Mouse (Mus musculus) liver, adult 2 months (tissue): ENCODE measurements around the gene Gm20708. TPM values are rescaled to one million over a fixed set of nuclear protein-coding genes. Genes with fewer than 3 reads are reported as not detected.
A peak's percentile ranks its signal among the peaks of the same experiment; 100 is the strongest.

Experiments
- DNase-seq: peaks from one replicate; pipeline ENCODE4 v3.0.0-alpha.2; 2011; ENCODE audit warnings: low read depth, low spot score; ENCODE audit errors: extremely low read depth
- H3K27ac ChIP-seq: fragments of 200-500 bp; replicated peaks from 2 replicates; pipeline ENCODE4 v1.5.1; 2012; ENCODE audit warnings: low read depth, mild to moderate bottlenecking, control low read depth, inconsistent platforms, low read length; ENCODE audit not compliant: insufficient read depth
- H3K27me3 ChIP-seq: fragments of 200-500 bp; 2 replicates; pipeline ENCODE4 v1.6.1; 2012; ENCODE audit warnings: mild to moderate bottlenecking, moderate library complexity, low read length, inconsistent platforms; ENCODE audit not compliant: control insufficient read depth, insufficient read depth
- H3K36me3 ChIP-seq: fragments of 200-500 bp; 2 replicates; pipeline ENCODE4 v1.6.1; 2012; ENCODE audit warnings: low read length, inconsistent platforms; ENCODE audit not compliant: control insufficient read depth, insufficient read depth
- H3K4me1 ChIP-seq: fragments of 200-500 bp; 2 replicates; pipeline ENCODE4 v1.6.1; 2011; ENCODE audit warnings: low read length; ENCODE audit not compliant: control insufficient read depth, insufficient read depth
- H3K4me3 ChIP-seq: fragments of 200-500 bp; 2 replicates; pipeline ENCODE4 v1.5.1; 2011; ENCODE audit warnings: low read depth, mild to moderate bottlenecking, control low read depth, low read length, moderate library complexity; ENCODE audit not compliant: insufficient read depth
- H3K79me2 ChIP-seq: fragments of 200-500 bp; 2 replicates; pipeline ENCODE4 v1.6.1; 2012; ENCODE audit warnings: inconsistent platforms, mild to moderate bottlenecking, low read length, moderate library complexity; ENCODE audit not compliant: control insufficient read depth, insufficient read depth
- H3K9ac ChIP-seq: fragments of 200-500 bp; 2 replicates; pipeline ENCODE4 v1.6.1; 2012; ENCODE audit warnings: low read depth, mild to moderate bottlenecking, control low read depth, inconsistent platforms, low read length
- CTCF ChIP-seq: fragments of 200-500 bp; IDR thresholded peaks from 2 replicates; pipeline ENCODE4 v1.5.1; 2011; ENCODE audit warnings: low read depth, low read length, control low read depth
- POLR2A ChIP-seq: fragments of 200-500 bp; IDR thresholded peaks from 2 replicates; pipeline ENCODE4 v1.6.1; 2011; ENCODE audit warnings: low read length, control low read depth; ENCODE audit not compliant: insufficient read depth; ENCODE audit errors: extremely low read depth
- WGBS: fragments of 180-500 bp; shearing (Covaris S2); methylation state at CpG from one replicate; pipeline ENCODE4 v1.1.7; 2018; 5-methylcytosine and 5-hydroxymethylcytosine counted together
- polyA plus RNA-seq: library from polyadenylated mRNA; depleted of rRNA; stranded (reverse); fragments of >200 nt; gene quantifications from 2 replicates; pipeline ENCODE4 v1.2.3, GENCODE M21; 2012
- total RNA-seq: library from RNA; depleted of rRNA; stranded (reverse); fragments of >200 nt; gene quantifications from 2 replicates; pipeline ENCODE4 v1.2.3, GENCODE M21; 2014

Gm20708 gene
- total and polyA plus RNA-seq, 2 experiments = 0.21 to 0.37 TPM

- DNase-seq = no peak
- no peak for TF ChIP-seq CTCF
- no peak for TF ChIP-seq POLR2A
- Histone ChIP-seq H3K27ac (no peak overlapping the region), H3K27me3 (peaks cover 4% of the 10 kb centered on the region; the same call in 1 of the 2 replicates), H3K4me3 (no peak overlapping the region), H3K9ac (no peak overlapping the region), H3K4me1 (no peaks in the 10 kb centered on the region), H3K79me2 (no peaks in the 10 kb centered on the region), H3K36me3 (no peaks in the 10 kb centered on the region)
- 90% methylated on average over 3 of the region's 3 CpGs for WGBS
Measured at GRCm38 (mm10) chr11:117858392-117858791, 48.9 kb downstream of the Gm20708 start.

- Histone ChIP-seq H3K9ac (no peak within 1 kb of the TSS), H3K36me3 (no peaks in the 10 kb centered on the region), H3K27me3 (peaks cover 4% of the 10 kb centered on the region; the same call in 1 of the 2 replicates), H3K79me2 (no peaks in the 10 kb centered on the region), H3K4me3 (no peak within 1 kb of the TSS), H3K27ac (no peak within 1 kb of the TSS), H3K4me1 (no peaks in the 10 kb centered on the region)
- no peak for DNase-seq
- no peak for TF ChIP-seq CTCF
- TF ChIP-seq POLR2A = no peak
- 15% methylated on average over 23 of the region's 23 CpGs for WGBS
Measured at GRCm38 (mm10) chr11:117860601-117861000, 51.1 kb downstream of the Gm20708 start, which contains the start of gene Tmem235. TSS of gene Tmem235 (plus strand) at chr11:117860752.

DNA sequence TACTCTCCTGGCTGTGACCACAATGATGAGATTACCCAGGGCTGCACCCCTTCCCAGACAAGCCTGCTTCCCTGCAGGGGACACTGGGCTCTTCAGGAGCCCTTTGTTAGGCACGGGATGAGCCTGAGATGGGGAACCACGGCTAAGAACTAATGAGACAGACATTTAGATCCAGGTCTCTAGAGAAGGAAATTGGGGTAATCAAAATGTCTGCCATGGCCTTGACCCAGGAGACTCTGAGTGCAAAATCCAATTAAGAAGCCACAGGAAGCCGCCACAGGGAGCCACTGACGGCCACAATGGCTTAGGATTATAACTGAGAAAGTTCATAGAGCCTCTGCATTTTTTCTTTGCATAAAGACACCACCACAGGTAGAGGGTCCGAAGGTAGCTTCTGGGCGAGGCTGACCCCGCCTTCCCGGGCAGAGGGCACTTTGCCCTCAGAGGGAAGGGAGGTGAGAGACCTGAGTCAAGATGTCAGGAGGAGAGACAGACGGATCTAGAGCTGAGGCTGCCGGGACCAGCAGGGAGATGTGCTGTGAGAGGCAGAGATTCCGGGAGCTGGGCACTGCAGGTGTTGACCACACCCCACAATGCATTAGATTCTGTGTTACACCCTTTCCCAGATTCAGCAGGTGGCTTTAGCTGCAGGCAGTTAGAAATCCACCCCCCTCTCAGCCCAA, 53.8 kb downstream of the Gm20708 start:
- WGBS = 61% methylated on average over 11 of the region's 11 CpGs
- H3K9ac ChIP-seq = no peak overlapping the region
- H3K4me1 ChIP-seq = no peaks in the 10 kb centered on the region
- no peaks in the 10 kb centered on the region for H3K79me2 ChIP-seq
- no peak for DNase-seq
- H3K36me3 ChIP-seq = no peaks in the 10 kb centered on the region
- no peak overlapping the region for H3K4me3 ChIP-seq
- TF ChIP-seq CTCF (no peak), POLR2A (no peak)
- peaks cover 4% of the 10 kb centered on the region; the same call in 1 of the 2 replicates for H3K27me3 ChIP-seq
- no peak overlapping the region for H3K27ac ChIP-seq

DNA sequence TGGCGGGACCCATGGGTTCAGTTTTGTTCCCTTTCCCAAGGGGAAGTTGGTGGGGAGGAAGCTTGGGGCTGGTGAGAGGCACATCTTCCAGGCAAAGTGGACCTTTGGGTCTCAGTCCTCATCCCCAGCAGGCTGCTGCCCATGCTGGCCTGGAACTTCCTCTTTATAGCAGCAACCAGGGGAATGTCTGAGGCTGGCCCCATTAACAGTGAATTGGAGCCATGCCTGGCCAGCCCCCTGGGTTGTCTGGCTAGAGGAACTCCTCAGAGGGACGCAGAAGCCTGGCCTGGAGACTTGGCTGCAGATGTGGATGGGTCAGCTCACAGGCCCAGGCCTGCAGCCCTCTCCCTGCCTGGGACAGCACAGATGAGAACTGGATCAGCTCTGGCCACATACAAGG, 55.3 kb downstream of the Gm20708 start:
- TF ChIP-seq POLR2A = no peak
- no peak for TF ChIP-seq CTCF
- Histone ChIP-seq H3K79me2 (no peaks in the 10 kb centered on the region), H3K27me3 (peaks cover 4% of the 10 kb centered on the region; the same call in 1 of the 2 replicates), H3K4me1 (no peaks in the 10 kb centered on the region), H3K27ac (no peak overlapping the region), H3K4me3 (no peak overlapping the region), H3K36me3 (no peaks in the 10 kb centered on the region), H3K9ac (no peak overlapping the region)
- WGBS = 75% methylated on average over 2 of the region's 2 CpGs
- no peak for DNase-seq

GRCm38 (mm10) chr11:117865988-117866387, 56.5 kb downstream of the Gm20708 start:
- Histone ChIP-seq H3K36me3 (no peaks in the 10 kb centered on the region), H3K27ac (no peak overlapping the region), H3K9ac (no peak overlapping the region), H3K4me3 (no peak overlapping the region), H3K4me1 (0 out of 2 replicates have a peak, but pooled peaks cover 1% of the 10 kb centered on the region), H3K27me3 (no peaks in the 10 kb centered on the region), H3K79me2 (no peaks in the 10 kb centered on the region)
- WGBS = 85% methylated on average over 6 of the region's 6 CpGs
- no peak for DNase-seq
- TF ChIP-seq CTCF (no peak), POLR2A (no peak)

DNA sequence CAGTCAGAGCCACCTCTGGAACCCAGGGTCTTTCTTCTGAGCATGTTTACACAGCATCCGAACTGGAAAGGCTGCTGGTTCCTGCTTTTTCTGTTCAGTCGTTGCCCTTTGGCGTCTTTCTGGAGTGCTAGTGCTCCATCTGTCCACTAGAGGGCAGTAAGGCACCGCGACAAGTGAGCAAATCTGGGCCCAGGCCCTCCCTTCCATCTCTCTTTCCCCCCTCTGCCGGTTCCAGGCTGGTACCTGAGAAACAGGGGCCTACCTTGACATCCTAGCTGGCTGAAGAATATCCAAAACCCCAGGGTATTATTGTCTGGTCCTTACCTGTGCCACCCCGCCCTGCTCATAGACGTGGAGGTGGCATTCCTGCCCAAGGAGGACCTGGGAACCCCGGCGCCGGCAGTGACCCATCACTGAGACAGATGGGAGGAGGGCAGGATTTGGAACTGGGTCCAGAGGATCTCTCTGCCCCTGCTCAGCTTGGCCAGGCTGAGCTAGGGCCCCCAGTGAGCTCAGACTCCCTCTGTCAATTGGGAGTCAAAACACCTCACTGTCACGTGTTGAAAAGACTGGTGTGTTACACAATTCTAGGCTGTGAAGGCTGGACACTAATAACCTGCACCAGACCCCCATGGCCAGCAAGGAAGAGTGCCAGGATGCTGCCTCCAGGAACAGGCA, 61.4 kb downstream of the Gm20708 start:
- DNase-seq = peak; percentile 39
- H3K27ac ChIP-seq = no peak overlapping the region
- H3K4me1 ChIP-seq = peaks cover 12% of the 10 kb centered on the region; the same call in 1 of the 2 replicates
- TF ChIP-seq POLR2A (no peak), CTCF (peak; percentile 96)
- no peaks in the 10 kb centered on the region for H3K36me3 ChIP-seq
- no peak overlapping the region for H3K4me3 ChIP-seq
- WGBS = 41% methylated on average over 12 of the region's 12 CpGs
- H3K27me3 ChIP-seq = no peaks in the 10 kb centered on the region
- H3K79me2 ChIP-seq = no peaks in the 10 kb centered on the region
- H3K9ac ChIP-seq = no peak overlapping the region
